Mouse (Mus musculus): ENCODE measurements at regions not wholly inside any gene's neighbourhood (a gene's known extent, or its start where the extent isn't known, plus 50 kb on each side); places are given as distances from the start of the nearest gene placed in this dataset.

DNA sequence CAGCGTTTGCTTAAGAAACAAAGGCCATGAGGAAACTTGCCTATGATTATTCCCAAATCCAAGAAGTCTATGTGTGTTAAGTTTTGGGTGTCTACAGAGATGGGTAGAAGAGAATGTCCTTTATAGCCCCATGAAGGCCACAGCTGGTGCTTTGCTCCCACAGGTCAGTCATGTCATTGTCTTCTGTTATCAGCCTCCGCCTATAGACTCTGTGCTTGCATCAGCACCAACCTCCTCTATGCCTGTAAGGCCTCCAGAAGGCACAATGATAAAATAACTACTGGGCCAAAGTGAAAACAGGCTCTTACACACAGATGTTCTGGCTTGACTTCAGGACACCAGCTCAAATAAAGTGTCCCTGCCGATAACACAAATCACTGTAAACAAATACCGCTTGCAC is 333.8 kb upstream of the BC052040 start:
- TF ChIP-seq CTCF (IDR thresholded peaks at IDR 0.05; ENCODE audit: borderline replicate concordance, control insufficient read depth, extremely low read depth, insufficient read depth, low read length, poor library complexity): no peak
- TF ChIP-seq POLR2A (IDR thresholded peaks at IDR 0.05; ENCODE audit: control insufficient read depth, extremely low read depth, insufficient read depth, low read length, poor library complexity): no peak
- no peaks in the 10 kb centered on the region for H3K27me3 ChIP-seq (ENCODE audit: control insufficient read depth, insufficient read depth, low read length)
- no peak for DNase-seq
- no peaks in the 10 kb centered on the region for H3K4me1 ChIP-seq (replicated peaks; ENCODE audit: control insufficient read depth, insufficient read depth, low read length)
- 94% methylated on average over 4 of the region's 4 CpGs for WGBS
- H3K36me3 ChIP-seq (ENCODE audit: control insufficient read depth, insufficient read depth, low read length): no peaks in the 10 kb centered on the region
- no peak overlapping the region for H3K27ac ChIP-seq (ENCODE audit: control insufficient read depth, insufficient read depth, low read length)
- H3K4me3 ChIP-seq (ENCODE audit: control insufficient read depth, insufficient read depth, low read length): no peak overlapping the region

DNA sequence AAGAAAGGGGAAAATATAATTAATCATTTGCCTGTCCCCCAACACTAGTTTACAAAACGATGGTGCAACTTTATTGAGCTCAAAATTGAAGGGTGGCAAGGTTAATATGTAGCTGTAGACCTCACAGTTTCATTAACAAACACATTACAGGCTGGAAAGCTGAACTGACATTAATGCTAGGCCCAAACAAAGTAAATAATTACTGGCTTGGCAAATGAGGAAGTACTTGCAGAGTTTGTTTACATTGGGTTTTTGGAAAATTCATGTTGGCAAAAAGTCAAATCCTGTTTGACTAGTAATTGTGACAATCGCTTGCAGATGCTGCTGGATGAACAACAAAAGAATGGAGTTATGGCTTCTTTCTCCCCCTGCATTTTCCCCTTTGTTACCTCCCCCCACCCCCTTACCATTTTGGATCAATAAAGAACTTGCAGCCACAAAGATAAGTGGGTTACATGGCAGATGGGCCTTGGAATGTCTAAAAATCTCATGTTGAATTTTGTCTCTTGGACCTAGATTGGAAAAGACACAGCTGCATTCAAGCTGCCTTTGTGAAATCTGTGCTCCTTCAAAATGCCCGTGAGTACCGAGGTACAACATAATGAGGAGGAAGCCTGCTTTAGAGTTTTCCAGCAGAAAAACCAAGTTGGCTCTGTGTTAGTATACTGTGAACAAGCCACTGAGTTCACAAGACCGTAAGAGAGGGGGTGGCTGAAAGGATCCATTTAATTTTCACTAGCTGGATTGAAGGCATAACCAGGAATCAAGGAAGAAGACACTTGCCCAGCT is 331.3 kb upstream of the BC052040 start:
- H3K27ac ChIP-seq (ENCODE audit: control insufficient read depth, insufficient read depth, low read length): no peak overlapping the region
- WGBS: 81% methylated on average over 5 of the region's 5 CpGs
- H3K4me3 ChIP-seq (ENCODE audit: control insufficient read depth, insufficient read depth, low read length): no peak overlapping the region
- no peak for DNase-seq
- H3K36me3 ChIP-seq (ENCODE audit: control insufficient read depth, insufficient read depth, low read length): no peaks in the 10 kb centered on the region
- no peaks in the 10 kb centered on the region for H3K27me3 ChIP-seq (ENCODE audit: control insufficient read depth, insufficient read depth, low read length)
- H3K4me1 ChIP-seq (replicated peaks; ENCODE audit: control insufficient read depth, insufficient read depth, low read length): no peaks in the 10 kb centered on the region
- TF ChIP-seq CTCF (IDR thresholded peaks at IDR 0.05; ENCODE audit: borderline replicate concordance, control insufficient read depth, extremely low read depth, insufficient read depth, low read length, poor library complexity) (no peak), POLR2A (IDR thresholded peaks at IDR 0.05; ENCODE audit: control insufficient read depth, extremely low read depth, insufficient read depth, low read length, poor library complexity) (no peak)

DNA sequence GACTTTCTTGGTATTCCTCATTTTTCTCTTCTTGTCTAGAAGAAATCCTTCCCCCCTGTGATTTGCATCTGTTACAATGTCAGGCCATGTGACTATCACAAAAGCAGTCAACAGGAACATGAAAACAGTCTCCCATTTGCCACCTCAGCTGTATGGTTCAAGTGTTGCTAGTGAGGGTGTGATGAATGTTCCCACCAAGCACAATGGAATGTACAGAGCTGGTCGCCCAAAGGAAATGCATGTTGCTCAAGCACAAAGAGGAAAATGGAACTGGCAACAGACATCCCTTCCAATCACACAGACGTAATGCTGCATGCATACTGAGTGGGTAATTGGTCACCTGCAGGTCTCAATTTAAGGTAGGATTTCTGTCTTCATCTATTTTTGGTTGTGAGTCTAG is 324.1 kb upstream of the BC052040 start:
- Histone ChIP-seq H3K27ac (ENCODE audit: control insufficient read depth, insufficient read depth, low read length) (no peak overlapping the region), H3K36me3 (ENCODE audit: control insufficient read depth, insufficient read depth, low read length) (no peaks in the 10 kb centered on the region), H3K4me1 (replicated peaks; ENCODE audit: control insufficient read depth, insufficient read depth, low read length) (no peaks in the 10 kb centered on the region), H3K4me3 (ENCODE audit: control insufficient read depth, insufficient read depth, low read length) (no peak overlapping the region), H3K27me3 (ENCODE audit: control insufficient read depth, insufficient read depth, low read length) (no peaks in the 10 kb centered on the region)
- 81% methylated on average over 2 of the region's 2 CpGs for WGBS
- DNase-seq: no peak
- TF ChIP-seq POLR2A (IDR thresholded peaks at IDR 0.05; ENCODE audit: control insufficient read depth, extremely low read depth, insufficient read depth, low read length, poor library complexity) (no peak), CTCF (IDR thresholded peaks at IDR 0.05; ENCODE audit: borderline replicate concordance, control insufficient read depth, extremely low read depth, insufficient read depth, low read length, poor library complexity) (no peak)

DNA sequence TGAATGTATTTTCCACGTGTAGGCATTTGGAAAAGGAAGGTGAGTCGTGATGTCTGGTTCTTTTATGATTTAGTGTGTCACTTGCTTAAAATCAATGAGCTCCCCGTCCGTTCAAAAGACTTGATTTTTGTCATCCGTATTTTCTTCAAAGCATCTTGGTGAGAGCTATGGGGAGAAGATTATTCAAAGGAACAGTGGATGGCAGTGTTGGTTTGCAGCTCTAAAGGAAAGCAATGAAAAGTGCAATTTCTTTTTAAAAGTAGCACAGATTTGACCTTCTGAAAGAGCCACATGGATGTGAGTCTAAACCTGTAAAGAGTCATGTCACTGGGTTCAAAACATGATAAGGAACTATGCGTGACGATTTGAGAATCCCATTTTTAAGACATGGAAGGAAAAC is 313.3 kb upstream of the BC052040 start:
- H3K4me3 ChIP-seq (ENCODE audit: control insufficient read depth, insufficient read depth, low read length): no peak overlapping the region
- DNase-seq: no peak
- no peak overlapping the region for H3K27ac ChIP-seq (ENCODE audit: control insufficient read depth, insufficient read depth, low read length)
- H3K27me3 ChIP-seq (ENCODE audit: control insufficient read depth, insufficient read depth, low read length): no peaks in the 10 kb centered on the region
- H3K4me1 ChIP-seq (replicated peaks; ENCODE audit: control insufficient read depth, insufficient read depth, low read length): no peaks in the 10 kb centered on the region
- WGBS: 88% methylated on average over 7 of the region's 7 CpGs
- no peak for TF ChIP-seq CTCF (IDR thresholded peaks at IDR 0.05; ENCODE audit: borderline replicate concordance, control insufficient read depth, extremely low read depth, insufficient read depth, low read length, poor library complexity)
- no peak for TF ChIP-seq POLR2A (IDR thresholded peaks at IDR 0.05; ENCODE audit: control insufficient read depth, extremely low read depth, insufficient read depth, low read length, poor library complexity)
- no peaks in the 10 kb centered on the region for H3K36me3 ChIP-seq (ENCODE audit: control insufficient read depth, insufficient read depth, low read length)

DNA sequence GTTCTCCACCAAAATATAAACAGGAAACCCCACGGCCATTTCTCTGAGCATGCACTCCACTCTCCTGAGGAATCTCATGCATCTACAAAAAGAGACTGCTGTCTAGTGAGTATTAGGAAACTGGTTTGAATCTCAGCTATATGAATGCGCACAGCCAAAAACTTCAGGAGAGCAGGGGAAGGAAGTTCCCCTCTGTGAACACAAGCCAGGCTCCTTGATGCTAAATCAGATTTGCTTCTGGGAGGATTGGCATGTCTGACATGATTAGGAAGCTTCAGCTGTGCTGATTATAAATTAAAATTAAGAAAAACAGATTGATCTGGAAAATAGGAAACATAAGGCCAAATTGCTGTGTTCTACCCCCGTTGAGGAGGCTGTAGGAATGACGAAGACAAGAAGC is 304.1 kb upstream of the BC052040 start:
- Histone ChIP-seq H3K27me3 (ENCODE audit: control insufficient read depth, insufficient read depth, low read length) (no peaks in the 10 kb centered on the region), H3K4me1 (replicated peaks; ENCODE audit: control insufficient read depth, insufficient read depth, low read length) (no peaks in the 10 kb centered on the region), H3K27ac (ENCODE audit: control insufficient read depth, insufficient read depth, low read length) (no peak overlapping the region), H3K4me3 (ENCODE audit: control insufficient read depth, insufficient read depth, low read length) (no peak overlapping the region), H3K36me3 (ENCODE audit: control insufficient read depth, insufficient read depth, low read length) (no peaks in the 10 kb centered on the region)
- DNase-seq: no peak
- no peak for TF ChIP-seq POLR2A (IDR thresholded peaks at IDR 0.05; ENCODE audit: control insufficient read depth, extremely low read depth, insufficient read depth, low read length, poor library complexity)
- no peak for TF ChIP-seq CTCF (IDR thresholded peaks at IDR 0.05; ENCODE audit: borderline replicate concordance, control insufficient read depth, extremely low read depth, insufficient read depth, low read length, poor library complexity)
- WGBS: 76% methylated on average over 4 of the region's 4 CpGs

DNA sequence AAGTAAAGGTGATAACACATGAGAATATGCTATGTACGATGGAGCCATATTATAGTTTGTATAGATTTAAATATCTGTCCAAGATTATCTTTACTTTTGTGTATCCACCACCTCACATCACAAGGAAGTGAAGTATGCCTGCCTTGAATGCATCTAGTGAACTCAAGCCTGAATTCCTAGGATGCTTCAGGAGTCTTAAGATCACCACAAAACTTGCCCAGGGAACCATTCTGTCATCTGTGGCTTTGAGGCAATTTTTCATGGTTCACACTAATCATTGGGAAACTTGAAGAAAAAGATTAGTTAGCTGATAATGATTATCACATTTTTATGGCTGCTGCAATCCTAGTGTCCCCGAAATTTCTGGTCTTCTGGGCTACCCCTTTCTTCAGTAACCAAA is 288.5 kb upstream of the BC052040 start:
- DNase-seq: no peak
- H3K4me3 ChIP-seq (ENCODE audit: control insufficient read depth, insufficient read depth, low read length): no peak overlapping the region
- H3K36me3 ChIP-seq (ENCODE audit: control insufficient read depth, insufficient read depth, low read length): no peaks in the 10 kb centered on the region
- 86% methylated on average over 2 of the region's 2 CpGs for WGBS
- H3K4me1 ChIP-seq (replicated peaks; ENCODE audit: control insufficient read depth, insufficient read depth, low read length): no peaks in the 10 kb centered on the region
- H3K27me3 ChIP-seq (ENCODE audit: control insufficient read depth, insufficient read depth, low read length): no peaks in the 10 kb centered on the region
- TF ChIP-seq POLR2A (IDR thresholded peaks at IDR 0.05; ENCODE audit: control insufficient read depth, extremely low read depth, insufficient read depth, low read length, poor library complexity) (no peak), CTCF (IDR thresholded peaks at IDR 0.05; ENCODE audit: borderline replicate concordance, control insufficient read depth, extremely low read depth, insufficient read depth, low read length, poor library complexity) (no peak)
- no peak overlapping the region for H3K27ac ChIP-seq (ENCODE audit: control insufficient read depth, insufficient read depth, low read length)

DNA sequence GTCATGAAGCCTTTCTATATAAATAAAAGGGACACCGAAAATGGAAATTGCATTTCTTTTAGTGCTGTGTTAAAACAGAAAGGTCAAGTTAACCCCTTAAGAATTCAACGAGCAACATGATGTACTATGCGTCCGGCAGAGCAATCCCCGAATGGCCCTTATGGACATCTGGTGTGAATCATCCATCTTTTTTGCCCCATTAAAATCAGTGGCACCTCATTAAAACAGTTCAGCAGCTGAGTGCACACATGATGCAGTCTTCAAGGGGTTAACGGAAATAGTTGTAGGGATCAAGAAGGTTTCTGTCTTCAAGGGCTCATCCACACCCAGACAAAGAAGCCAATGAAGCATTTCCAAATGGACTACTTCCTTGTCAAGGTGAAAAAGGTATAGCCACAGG is 284.1 kb upstream of the BC052040 start:
- Histone ChIP-seq H3K36me3 (ENCODE audit: control insufficient read depth, insufficient read depth, low read length) (no peaks in the 10 kb centered on the region), H3K4me1 (replicated peaks; ENCODE audit: control insufficient read depth, insufficient read depth, low read length) (no peaks in the 10 kb centered on the region), H3K4me3 (ENCODE audit: control insufficient read depth, insufficient read depth, low read length) (no peak overlapping the region), H3K27me3 (ENCODE audit: control insufficient read depth, insufficient read depth, low read length) (no peaks in the 10 kb centered on the region), H3K27ac (ENCODE audit: control insufficient read depth, insufficient read depth, low read length) (no peak overlapping the region)
- TF ChIP-seq CTCF (IDR thresholded peaks at IDR 0.05; ENCODE audit: borderline replicate concordance, control insufficient read depth, extremely low read depth, insufficient read depth, low read length, poor library complexity) (no peak), POLR2A (IDR thresholded peaks at IDR 0.05; ENCODE audit: control insufficient read depth, extremely low read depth, insufficient read depth, low read length, poor library complexity) (no peak)
- 96% methylated on average over 6 of the region's 6 CpGs for WGBS
- no peak for DNase-seq

Data from thymus, adult 2 months (tissue).